Mouse (Mus musculus) embryonic facial prominence, embryonic 11.5 days (tissue): Measurements from ENCODE around the gene Agpat3. TPM values are rescaled to one million over a fixed set of nuclear protein-coding genes. Genes with fewer than 3 reads are reported as not detected.
A peak's percentile ranks its signal among the peaks of the same experiment; 100 is the strongest.

Experiments used
- ATAC-seq: fragments of 200-750 bp; cut with Nextera tagmentation; replicated peaks from 2 replicates; pipeline ENCODE4 v1.8.0; 2017; ENCODE audit warnings: low read depth; ENCODE audit not compliant: insufficient number of reproducible peaks, low FRiP score, low TSS enrichment
- DNase-seq: peaks from one replicate; pipeline ENCODE4 v3.0.0-alpha.2; 2015; ENCODE audit warnings: low spot score
- H3K27ac ChIP-seq: fragments of 300-500 bp; sonication (generic); replicated peaks from 2 replicates; pipeline ENCODE4 v1.5.1; 2014; ENCODE audit warnings: mild to moderate bottlenecking, low read depth, low read length, control low read depth
- H3K27me3 ChIP-seq: fragments of 300-500 bp; sonication (generic); 2 replicates; pipeline ENCODE4 v1.6.1; 2014; ENCODE audit warnings: mild to moderate bottlenecking, low read length, moderate library complexity, mixed read lengths; ENCODE audit not compliant: control insufficient read depth, insufficient read depth
- H3K36me3 ChIP-seq: fragments of 300-500 bp; sonication (generic); replicated peaks from 2 replicates; pipeline ENCODE4 v1.6.1; 2014; ENCODE audit warnings: low read depth, mild to moderate bottlenecking, low read length, moderate library complexity, mixed read lengths; ENCODE audit not compliant: control insufficient read depth, insufficient read depth
- H3K4me1 ChIP-seq: fragments of 300-500 bp; sonication (generic); 2 replicates; pipeline ENCODE4 v1.6.1; 2014; ENCODE audit warnings: low read length, mixed read lengths; ENCODE audit not compliant: control insufficient read depth, insufficient read depth
- H3K4me2 ChIP-seq: fragments of 300-500 bp; sonication (generic); 2 replicates; pipeline ENCODE4 v1.6.1; 2014; ENCODE audit warnings: low read depth, mild to moderate bottlenecking, control low read depth, low read length, moderate library complexity
- H3K4me3 ChIP-seq: fragments of 300-500 bp; sonication (generic); 2 replicates; pipeline ENCODE4 v1.5.1; 2014; ENCODE audit warnings: low read depth, low read length, control low read depth
- H3K9ac ChIP-seq: fragments of 300-500 bp; sonication (generic); replicated peaks from 2 replicates; pipeline ENCODE4 v1.6.1; 2014; ENCODE audit warnings: mild to moderate bottlenecking, control low read depth, low read length
- H3K9me3 ChIP-seq: fragments of 300-500 bp; sonication (generic); replicated peaks from 2 replicates; pipeline ENCODE4 v1.6.1; 2016; ENCODE audit warnings: mild to moderate bottlenecking, low read length, inconsistent platforms, mixed read lengths; ENCODE audit not compliant: control insufficient read depth
- WGBS: fragments of 180-500 bp; shearing (Covaris S2); extraction: QIAGEN DNeasy Blood & Tissue Kit; methylation state at CpG from one replicate; pipeline ENCODE4 v1.1.7; 2014; 5-methylcytosine and 5-hydroxymethylcytosine counted together
- polyA plus RNA-seq: library from polyadenylated mRNA; unstranded; fragments of >200 nt; fragmentation: Nextera tagmentation; extraction: Ambion mirVana; gene quantifications from 2 replicates; pipeline ENCODE4 v1.2.1, GENCODE M21; 2014

Gene Agpat3
- polyA plus RNA-seq, 1 experiment from 2014 or later = 32.8 TPM

- Histone ChIP-seq H3K4me3 (no peak overlapping the region), H3K9ac (no peak overlapping the region), H3K36me3 (no peaks in the 10 kb centered on the region), H3K27ac (no peak overlapping the region), H3K9me3 (no peaks in the 10 kb centered on the region), H3K4me1 (no peaks in the 10 kb centered on the region), H3K27me3 (no peaks in the 10 kb centered on the region), H3K4me2 (no peak overlapping the region)
- DNase-seq (no peak), ATAC-seq (no peak)
- WGBS = 75% methylated on average over 4 of the region's 4 CpGs
Measured at GRCm38 (mm10) chr10:78255646-78256059, 96.6 kb downstream of the Agpat3 start.

DNA sequence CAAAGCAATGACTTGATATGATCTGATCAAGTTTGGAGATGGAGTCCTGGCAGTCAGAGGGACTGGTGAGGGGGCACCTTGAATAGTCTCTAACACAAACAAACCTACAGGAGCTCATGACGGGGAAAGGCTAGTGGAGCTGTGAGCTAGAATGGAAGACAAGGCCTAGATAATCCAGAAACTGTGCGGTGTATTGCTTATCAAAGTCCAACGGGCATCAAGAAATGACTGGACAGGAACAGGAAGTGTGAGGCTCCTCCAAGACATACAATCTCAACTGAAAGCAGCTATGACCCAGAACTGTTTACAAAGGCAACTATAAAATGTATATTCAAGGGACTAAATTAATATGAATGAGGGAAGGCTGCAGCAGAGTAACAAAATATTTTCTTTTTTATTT, 105.1 kb downstream of the Agpat3 start:
- no peak overlapping the region for H3K9ac ChIP-seq
- H3K36me3 ChIP-seq = no peaks in the 10 kb centered on the region
- H3K4me2 ChIP-seq = no peak overlapping the region
- no peak overlapping the region for H3K4me3 ChIP-seq
- DNase-seq = no peak
- H3K27me3 ChIP-seq = no peaks in the 10 kb centered on the region
- no peaks in the 10 kb centered on the region; the same call in 1 of the 2 replicates for H3K4me1 ChIP-seq
- H3K9me3 ChIP-seq = no peaks in the 10 kb centered on the region
- ATAC-seq = no peak
- 91% methylated on average over 3 of the region's 3 CpGs for WGBS
- H3K27ac ChIP-seq = no peak overlapping the region

GRCm38 (mm10) chr10:78246725-78247124, 105.6 kb downstream of the Agpat3 start:
- no peak overlapping the region for H3K27ac ChIP-seq
- H3K4me3 ChIP-seq = no peak overlapping the region
- H3K4me2 ChIP-seq = no peak overlapping the region
- H3K9me3 ChIP-seq = no peaks in the 10 kb centered on the region
- H3K9ac ChIP-seq = no peak overlapping the region
- 86% methylated on average over 4 of the region's 4 CpGs for WGBS
- no peaks in the 10 kb centered on the region for H3K27me3 ChIP-seq
- H3K36me3 ChIP-seq = no peaks in the 10 kb centered on the region
- ATAC-seq (no peak), DNase-seq (no peak)
- H3K4me1 ChIP-seq = no peaks in the 10 kb centered on the region; the same call in 1 of the 2 replicates

DNA sequence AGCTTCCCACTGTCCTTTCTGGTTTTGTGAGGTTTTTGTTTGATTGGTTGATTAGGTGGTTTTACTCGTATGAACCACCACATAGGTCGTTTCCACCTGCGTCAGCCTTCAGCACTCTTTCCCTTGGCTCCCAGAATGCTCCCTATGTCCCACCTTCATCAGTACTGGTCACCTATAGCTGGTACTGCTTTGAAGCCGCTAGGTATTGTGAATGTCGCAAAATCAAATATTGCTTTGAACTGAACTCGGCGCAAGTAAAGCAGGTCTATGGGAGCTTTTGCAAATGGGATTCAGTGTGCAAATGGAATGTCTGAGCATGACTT, 107.1 kb downstream of the Agpat3 start:
- 20% methylated on average over 7 of the region's 7 CpGs for WGBS
- H3K27ac ChIP-seq = no peak overlapping the region

GRCm38 (mm10) chr10:78244438-78245224, 107.7 kb downstream of the Agpat3 start, which contains the start of gene Trappc10:
Gene Trappc10, minus strand, starts transcription at chr10:78244641.
- H3K4me2 ChIP-seq = peak within 1 kb of the TSS; percentile 96
- H3K4me1 ChIP-seq = no peaks in the 10 kb centered on the region; the same call in 1 of the 2 replicates
- no peak within 1 kb of the TSS for H3K27ac ChIP-seq
- peak; percentile 89 for ATAC-seq
- no peaks in the 10 kb centered on the region for H3K36me3 ChIP-seq
- H3K4me3 ChIP-seq = peak within 1 kb of the TSS; percentile 92
- under 1% methylated on average over 54 of the region's 74 CpGs for WGBS
- peak within 1 kb of the TSS; percentile 79 for H3K9ac ChIP-seq
- H3K27me3 ChIP-seq = no peaks in the 10 kb centered on the region
- H3K9me3 ChIP-seq = no peaks in the 10 kb centered on the region
- DNase-seq = peak; percentile 87

More for the DNA sequence above, 107.1 kb downstream of the Agpat3 start:
- Histone ChIP-seq H3K9ac (peak overlapping the region; percentile 79), H3K27me3 (no peaks in the 10 kb centered on the region), H3K4me2 (peak overlapping the region; percentile 96), H3K9me3 (no peaks in the 10 kb centered on the region), H3K4me3 (peak overlapping the region; percentile 92), H3K36me3 (no peaks in the 10 kb centered on the region), H3K4me1 (no peaks in the 10 kb centered on the region; the same call in 1 of the 2 replicates)
- peak; percentile 2 for DNase-seq
- peak; percentile 19; the same call in 1 of the 2 replicates for ATAC-seq

DNA sequence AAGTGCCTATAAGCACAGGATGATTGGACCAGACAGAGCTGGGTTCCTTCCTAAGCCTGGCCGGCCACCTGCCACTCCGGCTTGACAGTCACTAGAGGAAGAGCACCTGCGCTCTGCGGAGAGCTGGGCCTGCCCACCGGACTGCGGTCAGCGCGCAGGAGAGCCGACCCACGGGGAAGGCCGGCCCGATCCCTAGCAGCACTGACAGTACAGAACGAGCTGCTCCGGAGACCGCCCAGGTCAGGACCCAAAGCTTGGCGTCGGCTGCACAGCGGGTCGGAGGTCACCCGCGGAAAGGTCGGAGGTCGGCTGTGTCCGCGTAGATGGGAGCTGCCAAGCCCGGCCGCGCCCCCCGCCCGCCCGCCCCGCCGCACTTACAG, 108.2 kb downstream of the Agpat3 start:
- 0% methylated on average over 27 of the region's 33 CpGs for WGBS
- Histone ChIP-seq H3K9ac (peak overlapping the region; percentile 79), H3K36me3 (no peaks in the 10 kb centered on the region), H3K9me3 (no peaks in the 10 kb centered on the region), H3K4me1 (no peaks in the 10 kb centered on the region; the same call in 1 of the 2 replicates), H3K4me2 (peak overlapping the region; percentile 96), H3K27me3 (no peaks in the 10 kb centered on the region), H3K27ac (no peak overlapping the region), H3K4me3 (peak overlapping the region; percentile 92)
- DNase-seq (peak; percentile 7), ATAC-seq (peak; percentile 68)

DNA sequence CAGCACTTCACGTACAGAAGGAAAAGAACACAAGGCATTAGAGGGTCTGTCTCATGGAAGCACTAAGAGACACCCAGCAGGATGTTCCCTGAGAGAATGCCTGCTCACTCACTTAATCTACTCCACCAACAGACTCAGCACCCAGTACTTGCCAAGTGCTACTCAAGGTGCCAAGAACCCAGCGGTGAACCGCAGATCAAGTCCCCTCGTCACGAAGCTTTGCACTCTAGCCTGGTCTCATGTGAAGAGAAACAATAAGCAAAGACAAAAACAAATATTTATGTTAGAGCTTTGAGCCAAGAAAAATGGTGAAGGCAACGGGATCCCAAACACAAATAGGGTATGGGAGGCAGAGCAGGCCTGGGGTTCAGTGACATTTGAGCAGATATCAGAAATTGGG, 113.4 kb downstream of the Agpat3 start:
- DNase-seq (no peak), ATAC-seq (no peak)
- no peaks in the 10 kb centered on the region for H3K9me3 ChIP-seq
- H3K27ac ChIP-seq = no peak overlapping the region
- H3K4me1 ChIP-seq = no peaks in the 10 kb centered on the region
- no peak overlapping the region for H3K4me3 ChIP-seq
- no peak overlapping the region for H3K9ac ChIP-seq
- H3K4me2 ChIP-seq = no peak overlapping the region
- H3K36me3 ChIP-seq = no peaks in the 10 kb centered on the region
- WGBS = 90% methylated on average over 6 of the region's 6 CpGs
- no peaks in the 10 kb centered on the region for H3K27me3 ChIP-seq

DNA sequence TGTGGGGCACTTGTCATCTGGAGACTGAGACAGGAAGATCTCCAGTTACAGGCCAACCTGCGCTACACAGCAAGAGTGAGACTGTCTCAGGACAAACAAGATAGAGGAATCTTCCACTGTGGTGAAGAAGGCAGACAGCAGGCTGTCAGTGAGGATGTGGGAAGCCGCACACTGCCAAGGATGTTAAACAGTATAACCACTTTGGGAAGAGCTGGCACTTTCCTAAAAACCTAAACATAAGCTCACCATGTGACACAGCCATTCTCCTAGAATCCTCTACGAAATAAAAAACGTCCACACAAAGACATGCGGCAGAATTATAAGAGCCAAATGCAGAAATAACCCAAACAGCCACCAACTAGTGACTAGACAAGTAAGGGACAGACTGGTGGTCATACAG, 114.0 kb downstream of the Agpat3 start:
- Histone ChIP-seq H3K27me3 (no peaks in the 10 kb centered on the region), H3K4me1 (no peaks in the 10 kb centered on the region)

More for the DNA sequence above, 114.0 kb downstream of the Agpat3 start:
- Histone ChIP-seq H3K36me3 (no peaks in the 10 kb centered on the region), H3K4me2 (no peak overlapping the region), H3K4me3 (no peak overlapping the region), H3K9ac (no peak overlapping the region), H3K9me3 (no peaks in the 10 kb centered on the region), H3K27ac (no peak overlapping the region)
- ATAC-seq (no peak), DNase-seq (no peak)
- 93% methylated on average over 5 of the region's 5 CpGs for WGBS
